Mouse (Mus musculus) small intestine, adult 2 months (tissue): ENCODE measurements around the gene Acbd4.

Experiments
- CTCF ChIP-seq: fragments of 200-500 bp; IDR thresholded peaks from 2 replicates; pipeline ENCODE4 v1.5.1; 2012; ENCODE audit warnings: low read depth, mild to moderate bottlenecking, control low read depth, inconsistent platforms, low read length, moderate library complexity, mixed read lengths; ENCODE audit not compliant: insufficient replicate concordance, insufficient read length; ENCODE audit errors: extremely low read depth
- POLR2A ChIP-seq: fragments of 200-500 bp; IDR thresholded peaks from 2 replicates; pipeline ENCODE4 v1.6.1; 2012; ENCODE audit warnings: low read depth, mild to moderate bottlenecking, control low read depth, inconsistent platforms, low read length, moderate library complexity

DNA sequence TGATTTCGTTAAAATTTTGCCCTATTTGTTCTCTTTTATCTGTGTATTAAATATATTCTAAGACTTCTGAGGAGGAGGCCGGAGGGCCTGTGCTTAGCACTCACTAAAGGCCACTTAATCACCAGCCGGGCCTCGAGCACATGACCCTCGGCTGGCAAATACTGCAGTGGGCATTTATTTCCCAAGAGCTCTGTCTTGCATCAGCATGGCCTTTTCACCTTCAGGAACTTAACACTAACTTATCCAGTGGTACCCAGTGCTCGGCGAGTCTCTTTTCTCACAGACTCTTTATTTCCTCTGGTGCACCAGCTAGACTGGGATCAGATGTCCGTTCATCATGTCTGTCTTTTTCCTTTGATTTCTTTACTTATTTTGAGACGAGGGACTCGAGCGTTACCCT, 59.3 kb downstream of the Acbd4 start:
- no peak for TF ChIP-seq POLR2A
- no peak for TF ChIP-seq CTCF
